Mouse (Mus musculus) stomach, embryonic 14.5 days (tissue): ENCODE results near the gene Plcb2. TPM values are rescaled to one million over a fixed set of nuclear protein-coding genes. Genes with fewer than 3 reads are reported as not detected.

Experiments
- ATAC-seq: fragments of 200-750 bp; cut with Nextera tagmentation; 2 replicates; pipeline ENCODE4 v1.8.0; 2017; ENCODE audit warnings: low read depth, moderate TSS enrichment; ENCODE audit not compliant: insufficient number of reproducible peaks, insufficient read depth, low FRiP score
- H3K27ac ChIP-seq: fragments of 300-500 bp; sonication (generic); 2 replicates; pipeline ENCODE4 v1.5.1; 2014; ENCODE audit warnings: mild to moderate bottlenecking, low read length, moderate library complexity, mixed read lengths
- H3K27me3 ChIP-seq: fragments of 300-500 bp; sonication (generic); 2 replicates; pipeline ENCODE4 v1.6.1; 2014; ENCODE audit warnings: low read length, control low read depth, mixed read lengths; ENCODE audit not compliant: control insufficient read depth, insufficient read depth
- H3K36me3 ChIP-seq: fragments of 300-500 bp; sonication (generic); 2 replicates; pipeline ENCODE4 v1.6.1; 2014; ENCODE audit warnings: mild to moderate bottlenecking, control low read depth, low read length, moderate library complexity, mixed read lengths; ENCODE audit not compliant: control insufficient read depth, insufficient read depth
- H3K4me1 ChIP-seq: fragments of 300-500 bp; sonication (generic); 2 replicates; pipeline ENCODE4 v1.6.1; 2014; ENCODE audit warnings: low read length, control low read depth, mixed read lengths; ENCODE audit not compliant: control insufficient read depth, insufficient read depth
- H3K4me2 ChIP-seq: fragments of 300-500 bp; sonication (generic); replicated peaks from 2 replicates; pipeline ENCODE4 v1.6.1; 2014; ENCODE audit warnings: low read depth, low read length, control low read depth
- H3K4me3 ChIP-seq: fragments of 300-500 bp; sonication (generic); 2 replicates; pipeline ENCODE4 v1.5.1; 2014; ENCODE audit warnings: low read depth, low read length, control low read depth
- H3K9ac ChIP-seq: fragments of 300-500 bp; sonication (generic); replicated peaks from 2 replicates; pipeline ENCODE4 v1.6.1; 2014; ENCODE audit warnings: low read depth, mild to moderate bottlenecking, control low read depth, low read length, moderate library complexity, mixed read lengths
- H3K9me3 ChIP-seq: fragments of 300-500 bp; sonication (generic); 2 replicates; pipeline ENCODE4 v1.6.1; 2016; ENCODE audit warnings: low read depth, low read length, control low read depth; ENCODE audit not compliant: control insufficient read depth
- WGBS: fragments of 180-500 bp; shearing (Covaris S2); extraction: QIAGEN DNeasy Blood & Tissue Kit; methylation state at CpG from one replicate; pipeline ENCODE4 v1.1.7; 2014; 5-methylcytosine and 5-hydroxymethylcytosine counted together
- polyA plus RNA-seq: library from polyadenylated mRNA; unstranded; fragments of >200 nt; fragmentation: Nextera tagmentation; extraction: Ambion mirVana; gene quantifications from 2 replicates; pipeline ENCODE4 v1.2.1, GENCODE M21; 2014

Gene Plcb2
- 1.3 and 2.0 TPM in 2 replicates for polyA plus RNA-seq

DNA sequence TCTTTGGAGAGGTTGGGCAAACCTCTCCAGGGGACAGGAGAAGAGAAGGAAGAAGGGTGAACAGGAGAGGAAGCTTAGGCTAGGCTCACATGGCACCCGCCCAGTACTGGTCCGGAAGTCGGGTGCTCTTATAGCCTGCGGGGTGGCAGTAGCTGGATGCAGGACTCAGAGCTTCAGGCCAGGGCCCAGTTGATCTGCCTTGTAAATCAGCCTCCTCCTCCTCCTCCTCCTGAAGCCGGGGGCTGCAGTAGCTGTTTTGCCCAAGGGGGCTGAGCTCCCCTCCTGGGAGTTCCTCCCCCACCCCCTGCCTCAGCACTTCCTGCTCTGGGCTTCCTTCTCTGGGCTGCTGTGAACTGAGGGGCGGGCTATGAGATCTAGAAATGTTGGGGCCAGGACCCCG, at the start of gene Plcb2:
TSS of gene Plcb2 (minus strand) at position 102 of the 400 bp plus-strand sequence.
- Histone ChIP-seq H3K27me3 (no peaks in the 10 kb centered on the region), H3K4me1 (peaks cover 21% of the 10 kb centered on the region), H3K9me3 (no peaks in the 10 kb centered on the region), H3K4me2 (peak within 1 kb of the TSS; percentile 3), H3K27ac (peak within 1 kb of the TSS; percentile 40; the same call in 1 of the 2 replicates), H3K4me3 (0 out of 2 replicates have a peak within 1 kb of the TSS, but pooled peaks have one; percentile 0), H3K36me3 (no peaks in the 10 kb centered on the region), H3K9ac (no peak within 1 kb of the TSS)
- WGBS = 16% methylated on average over 6 of the region's 7 CpGs
- peak; percentile 38 for ATAC-seq

DNA sequence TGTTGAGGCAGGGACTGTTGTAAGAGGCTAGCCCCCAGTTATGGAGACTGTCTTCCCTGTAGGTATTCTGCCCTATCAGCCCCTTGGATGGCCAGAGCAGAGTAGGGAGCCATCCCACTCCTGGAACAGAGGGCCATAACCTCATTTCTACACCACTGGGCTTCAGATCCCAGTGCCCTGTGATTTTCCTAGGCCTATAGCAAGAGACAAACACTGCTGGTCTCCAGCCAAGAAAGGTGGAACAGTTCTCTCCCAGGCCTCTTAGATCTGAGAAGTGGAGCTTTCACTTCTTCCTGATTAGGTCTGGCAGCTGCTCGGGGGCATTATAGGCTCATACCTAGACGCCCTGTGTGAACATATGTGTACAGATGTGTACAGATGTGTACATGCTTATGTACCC, 48.1 kb upstream of the Plcb2 start:
- Histone ChIP-seq H3K9me3 (no peaks in the 10 kb centered on the region), H3K4me2 (no peak overlapping the region), H3K36me3 (no peaks in the 10 kb centered on the region), H3K4me1 (peaks cover 9% of the 10 kb centered on the region; the same call in 1 of the 2 replicates), H3K9ac (no peak overlapping the region), H3K4me3 (no peak overlapping the region), H3K27me3 (no peaks in the 10 kb centered on the region), H3K27ac (no peak overlapping the region; the same call in 1 of the 2 replicates)
- 70% methylated on average over 2 of the region's 2 CpGs for WGBS
- no peak for ATAC-seq

DNA sequence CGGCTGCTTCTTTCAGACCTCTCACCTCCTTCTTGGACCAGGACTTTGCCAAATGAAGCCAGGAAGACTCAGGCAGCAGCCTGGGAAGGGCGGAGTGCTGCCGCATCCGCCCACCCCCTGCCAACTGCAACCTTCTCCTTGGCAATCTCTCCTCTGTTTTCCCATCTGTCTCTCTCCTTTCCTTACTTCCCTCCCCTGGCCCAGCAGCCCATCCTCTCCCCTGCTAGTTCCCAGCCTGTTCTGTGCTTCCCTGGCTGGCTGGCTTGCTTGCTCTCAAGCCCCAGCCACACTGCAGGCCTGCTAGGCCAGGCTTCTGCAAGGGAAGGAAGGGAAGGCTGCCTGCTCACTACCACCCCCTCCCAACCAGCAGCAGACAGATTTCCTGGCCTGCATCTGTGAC, 47.6 kb upstream of the Plcb2 start:
- no peaks in the 10 kb centered on the region for H3K36me3 ChIP-seq
- H3K4me2 ChIP-seq = no peak overlapping the region
- no peaks in the 10 kb centered on the region for H3K9me3 ChIP-seq
- peaks cover 9% of the 10 kb centered on the region; the same call in 1 of the 2 replicates for H3K4me1 ChIP-seq
- no peak overlapping the region for H3K9ac ChIP-seq
- H3K27ac ChIP-seq = peak overlapping the region; percentile 48; the same call in 1 of the 2 replicates
- ATAC-seq = no peak
- whole genome bisulfite sequencing = 53% methylated on average over 3 of the region's 4 CpGs
- no peaks in the 10 kb centered on the region for H3K27me3 ChIP-seq
- H3K4me3 ChIP-seq = no peak overlapping the region

DNA sequence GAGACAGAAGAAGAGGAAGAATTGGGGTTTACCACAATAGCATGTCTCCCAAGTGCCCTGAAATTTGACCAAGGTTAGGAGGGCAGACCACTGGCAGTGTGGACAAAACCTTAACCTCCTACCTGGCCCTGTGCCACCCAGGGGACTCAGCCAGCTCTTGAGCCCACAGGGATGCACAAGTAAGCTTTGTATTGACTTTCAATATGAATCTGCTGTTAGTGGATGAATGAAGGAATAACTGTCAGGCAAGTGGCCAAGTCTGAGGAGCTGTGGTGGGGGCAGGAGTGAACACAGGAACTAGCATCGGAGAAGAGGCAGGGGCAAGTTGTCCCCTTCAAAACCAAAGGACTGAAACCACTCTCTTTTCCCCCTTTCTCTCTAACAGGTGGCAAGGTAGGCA, 47.2 kb upstream of the Plcb2 start:
- H3K4me3 ChIP-seq = no peak overlapping the region
- no peaks in the 10 kb centered on the region for H3K27me3 ChIP-seq
- 50% methylated on average over 1 of the region's 1 CpGs for WGBS
- no peak overlapping the region for H3K9ac ChIP-seq
- no peak for ATAC-seq
- no peak overlapping the region for H3K4me2 ChIP-seq
- H3K9me3 ChIP-seq = no peaks in the 10 kb centered on the region
- H3K36me3 ChIP-seq = no peaks in the 10 kb centered on the region
- H3K4me1 ChIP-seq = peaks cover 9% of the 10 kb centered on the region; the same call in 1 of the 2 replicates
- no peak overlapping the region for H3K27ac ChIP-seq

DNA sequence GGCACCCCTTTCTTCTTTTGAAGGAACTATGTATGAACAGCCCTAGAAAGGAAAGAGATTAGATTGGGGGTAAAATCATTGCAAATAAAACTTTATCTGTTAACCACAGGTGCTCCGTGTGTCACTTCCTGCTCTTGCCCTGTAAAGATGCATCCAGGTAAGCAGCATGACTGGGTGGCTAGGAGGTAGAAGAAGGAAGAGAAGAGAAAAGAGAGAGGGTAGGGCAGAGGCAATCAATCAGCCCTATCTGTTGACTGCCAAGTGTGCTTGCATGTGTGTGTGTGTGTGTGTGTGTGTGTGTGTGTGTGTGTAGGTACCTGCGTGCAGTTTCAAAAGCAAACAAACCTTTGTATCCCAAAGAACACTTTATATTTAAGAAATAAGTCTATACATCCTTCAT, 46.3 kb upstream of the Plcb2 start:
- Histone ChIP-seq H3K4me2 (no peak overlapping the region), H3K4me1 (peaks cover 9% of the 10 kb centered on the region; the same call in 1 of the 2 replicates), H3K36me3 (no peaks in the 10 kb centered on the region), H3K27me3 (no peaks in the 10 kb centered on the region), H3K4me3 (no peak overlapping the region), H3K9ac (no peak overlapping the region), H3K9me3 (no peaks in the 10 kb centered on the region), H3K27ac (no peak overlapping the region)
- ATAC-seq = no peak
- 60% methylated on average over 2 of the region's 2 CpGs for WGBS

DNA sequence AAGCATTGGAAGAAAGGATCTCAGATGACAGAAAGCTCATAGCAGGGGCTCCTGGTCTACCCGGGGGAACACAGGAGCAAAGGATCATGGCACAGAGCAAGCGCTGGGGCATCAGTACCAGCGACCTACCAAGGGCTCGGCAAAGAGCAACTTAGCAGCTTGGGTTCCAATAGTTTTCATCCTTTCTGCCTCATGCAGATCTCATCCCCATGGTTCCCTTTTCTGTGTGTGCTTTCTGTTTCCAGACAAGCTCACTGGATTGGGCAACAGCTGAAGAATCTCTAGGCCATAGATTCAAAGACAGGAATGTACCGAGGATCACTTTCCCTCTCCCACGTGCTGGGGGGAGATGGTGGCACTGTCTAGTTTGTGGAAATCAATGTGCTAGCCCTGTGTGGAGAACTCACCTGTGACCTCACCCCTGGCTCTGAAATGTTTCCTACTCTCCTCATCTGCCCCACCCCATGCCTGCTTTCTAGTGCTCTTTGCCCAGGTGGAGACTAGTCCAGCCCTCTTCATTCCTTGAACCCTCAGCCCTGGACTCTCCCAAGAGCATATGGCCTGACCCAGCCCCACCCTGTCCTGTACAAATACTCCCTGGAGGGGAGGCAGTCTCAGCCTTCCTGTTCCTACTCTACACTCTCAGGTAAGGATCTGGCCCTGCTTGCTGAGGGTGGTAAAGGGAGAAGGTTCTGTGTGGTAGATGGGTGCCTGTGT, 44.1 kb upstream of the Plcb2 start, which contains the start of gene Phgr1:
TSS of gene Phgr1 (plus strand) at position 612 of the 717 bp plus-strand sequence.
- Histone ChIP-seq H3K4me2 (no peak within 1 kb of the TSS), H3K4me3 (no peak within 1 kb of the TSS), H3K9ac (no peak within 1 kb of the TSS), H3K4me1 (peaks cover 9% of the 10 kb centered on the region; the same call in 1 of the 2 replicates), H3K9me3 (no peaks in the 10 kb centered on the region), H3K27me3 (no peaks in the 10 kb centered on the region), H3K27ac (no peak within 1 kb of the TSS), H3K36me3 (no peaks in the 10 kb centered on the region)
- ATAC-seq = peak; percentile 76
- 65% methylated on average over 6 of the region's 6 CpGs for WGBS

DNA sequence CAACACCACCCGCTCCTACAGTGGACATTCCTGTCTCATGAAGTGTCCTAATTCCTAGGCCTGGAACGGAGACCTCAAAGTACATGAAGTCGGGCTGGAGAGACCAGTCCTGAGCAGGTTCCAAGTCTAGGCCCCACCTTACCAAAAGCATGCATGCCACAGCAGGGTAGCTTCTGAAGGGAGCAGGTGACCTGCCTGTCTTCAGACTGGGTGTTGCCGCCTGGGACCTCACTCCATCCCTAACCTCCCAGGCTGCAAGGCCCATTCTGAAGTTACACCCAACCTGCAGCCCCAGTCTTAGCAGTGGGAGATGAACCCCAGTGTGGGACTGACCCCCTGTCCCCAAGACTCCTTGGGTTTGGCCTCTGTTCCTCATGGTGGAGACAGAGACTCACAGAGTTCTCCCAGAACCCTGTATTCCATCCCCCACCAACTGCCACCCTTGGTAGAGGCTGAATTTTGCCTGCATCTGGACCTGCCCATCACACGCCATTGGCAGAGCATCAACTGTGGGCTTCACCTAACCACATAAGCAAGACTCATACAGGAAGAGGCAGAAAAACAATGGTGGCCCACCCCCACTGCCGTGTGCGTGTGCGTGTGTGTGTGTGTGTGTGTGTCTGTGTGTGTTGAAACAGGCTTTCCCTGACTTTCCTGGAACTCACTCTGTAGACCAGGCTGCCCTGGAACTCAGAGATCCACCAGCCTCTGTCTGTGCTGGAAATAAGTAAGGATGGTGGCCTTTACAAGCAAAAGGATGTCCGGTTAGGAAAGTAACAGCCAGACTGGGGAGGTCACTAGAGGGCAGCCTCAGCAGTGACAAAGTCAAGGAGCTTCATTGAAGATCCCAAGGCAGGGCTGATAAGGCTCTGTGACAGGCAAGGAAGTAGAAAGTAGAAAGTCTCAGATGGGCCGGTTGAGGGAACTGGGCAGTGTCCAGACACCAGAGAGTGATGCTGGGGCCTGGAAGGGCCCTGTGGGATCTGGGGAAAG, 38.1 kb upstream of the Plcb2 start:
- 73% methylated on average over 10 of the region's 10 CpGs for WGBS
- no peak overlapping the region for H3K27ac ChIP-seq

DNA sequence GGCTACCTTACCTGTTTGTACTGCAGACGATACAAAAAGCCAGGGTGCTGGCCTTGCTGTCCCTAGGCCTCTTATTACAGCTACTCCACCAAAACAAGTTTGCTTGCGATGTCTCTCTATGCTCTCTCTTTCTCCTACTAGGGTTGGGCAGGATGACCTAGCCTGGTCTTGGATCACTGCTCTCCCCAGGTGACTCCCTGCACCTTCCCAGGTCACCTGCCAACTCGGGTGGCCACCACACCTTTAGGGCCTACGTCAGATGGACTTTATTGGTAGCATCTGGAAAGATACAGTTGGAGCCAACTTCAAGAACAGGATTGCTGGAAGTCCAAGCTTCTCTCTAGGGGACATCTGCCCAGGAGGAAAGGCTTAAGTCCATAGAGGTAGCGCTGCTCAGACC, 36.6 kb upstream of the Plcb2 start:
- 82% methylated on average over 5 of the region's 5 CpGs for WGBS

More for the DNA sequence above, 38.1 kb upstream of the Plcb2 start:
- no peak overlapping the region for H3K4me2 ChIP-seq
- H3K4me1 ChIP-seq = peaks cover 28% of the 10 kb centered on the region
- H3K36me3 ChIP-seq = no peaks in the 10 kb centered on the region
- no peak overlapping the region for H3K9ac ChIP-seq
- no peaks in the 10 kb centered on the region for H3K9me3 ChIP-seq
- no peak for ATAC-seq
- H3K4me3 ChIP-seq = no peak overlapping the region
- H3K27me3 ChIP-seq = no peaks in the 10 kb centered on the region

More for the DNA sequence above, 36.6 kb upstream of the Plcb2 start:
- ATAC-seq = no peak
- Histone ChIP-seq H3K36me3 (no peaks in the 10 kb centered on the region), H3K9me3 (no peaks in the 10 kb centered on the region), H3K27me3 (no peaks in the 10 kb centered on the region), H3K4me2 (no peak overlapping the region), H3K9ac (no peak overlapping the region), H3K27ac (no peak overlapping the region), H3K4me1 (peaks cover 31% of the 10 kb centered on the region), H3K4me3 (no peak overlapping the region)
